In genomic region chr6:124930754-124931524, GRCm38 (mm10) we compare ENCODE assay signal across 8 mouse cellular contexts. TPM values are rescaled to one million over a fixed set of nuclear protein-coding genes. Genes with fewer than 3 reads are reported as not detected.
A peak's percentile ranks its signal among the peaks of the same experiment; 100 is the strongest.
DNase-seq lines count a peak whose midpoint lies in the region; ATAC-seq lines count a peak whose summit lies in the region.

Mlf2 (plus strand) TSS chr6:124931386.

- no peaks in the 10 kb centered on the region for H3K9me3 ChIP-seq in heart, embryonic 13.5 days
- H3K9me3 ChIP-seq in liver, embryonic 12.5 days (replicated peaks), result no peaks in the 10 kb centered on the region
- no peaks in the 10 kb centered on the region for H3K9me3 ChIP-seq in stomach, embryonic 15.5 days

- H3K4me2 ChIP-seq in heart, embryonic 13.5 days, result peak within 1 kb of the TSS; percentile 96
- H3K4me2 ChIP-seq in liver, embryonic 12.5 days, result peak within 1 kb of the TSS; percentile 86
- peak within 1 kb of the TSS; percentile 73 for H3K4me2 ChIP-seq in stomach, embryonic 15.5 days

- DNase-seq in CD4-positive helper T cell, adult 2 months (ENCODE audit: low read depth, low spot score), result peak; percentile 99
- DNase-seq in brain, embryonic 18.5 days (ENCODE audit: low read depth, low spot score), result peak; percentile 93
- DNase-seq in kidney, postnatal 10 days, result peak; percentile 99
- DNase-seq in natural killer cell, adult 2 months (ENCODE audit: low spot score in 2 of 2), result peak; percentile 96 to 97

- H3K4me3 ChIP-seq in heart, embryonic 13.5 days, result peak within 1 kb of the TSS; percentile 94
- peak within 1 kb of the TSS; percentile 96 for H3K4me3 ChIP-seq in liver, embryonic 12.5 days
- peak within 1 kb of the TSS; percentile 92 for H3K4me3 ChIP-seq in stomach, embryonic 15.5 days (replicated peaks)

- H3K27me3 ChIP-seq in heart, embryonic 13.5 days (replicated peaks), result no peaks in the 10 kb centered on the region
- no peaks in the 10 kb centered on the region for H3K27me3 ChIP-seq in liver, embryonic 12.5 days (replicated peaks)
- no peaks in the 10 kb centered on the region for H3K27me3 ChIP-seq in stomach, embryonic 15.5 days (replicated peaks)

- peak; percentile 85 for ATAC-seq in erythroid progenitor cell, adult 5-6 weeks (replicated peaks; ENCODE audit: low FRiP score, poor library complexity, severe bottlenecking)
- peak; percentile 88 for ATAC-seq in heart, embryonic 13.5 days (ENCODE audit: extremely low read depth, insufficient number of reproducible peaks, low FRiP score, low TSS enrichment)
- peak; percentile 90 for ATAC-seq in liver, embryonic 12.5 days
- ATAC-seq in stomach, embryonic 15.5 days (ENCODE audit: insufficient read depth, low FRiP score, low read depth), result peak; percentile 94

- under 1% methylated on average over 55 of the region's 64 CpGs for WGBS in heart, embryonic 13.5 days
- WGBS in liver, embryonic 12.5 days (ENCODE audit: insufficient replicate concordance), result under 1% methylated on average over 59 of the region's 64 CpGs
- under 1% methylated on average over 53 of the region's 64 CpGs for WGBS in stomach, embryonic 15.5 days

- H3K36me3 ChIP-seq in heart, embryonic 13.5 days, result peaks cover 35% of the 10 kb centered on the region
- H3K36me3 ChIP-seq in liver, embryonic 12.5 days, result peaks cover 33% of the 10 kb centered on the region
- peaks cover 18% of the 10 kb centered on the region; the same call in 1 of the 2 replicates for H3K36me3 ChIP-seq in stomach, embryonic 15.5 days

- H3K27ac ChIP-seq in heart, embryonic 13.5 days (replicated peaks), result peak within 1 kb of the TSS; percentile 98
- peak within 1 kb of the TSS; percentile 91 for H3K27ac ChIP-seq in liver, embryonic 12.5 days
- peak within 1 kb of the TSS; percentile 94 for H3K27ac ChIP-seq in stomach, embryonic 15.5 days

- H3K4me1 ChIP-seq in heart, embryonic 13.5 days, result peaks cover 29% of the 10 kb centered on the region
- peaks cover 39% of the 10 kb centered on the region for H3K4me1 ChIP-seq in liver, embryonic 12.5 days
- peaks cover 18% of the 10 kb centered on the region for H3K4me1 ChIP-seq in stomach, embryonic 15.5 days

- peak within 1 kb of the TSS; percentile 99 for H3K9ac ChIP-seq in heart, embryonic 13.5 days
- H3K9ac ChIP-seq in liver, embryonic 12.5 days, result peak within 1 kb of the TSS; percentile 97
- H3K9ac ChIP-seq in stomach, embryonic 15.5 days, result peak within 1 kb of the TSS; percentile 93

RNA-seq across cellular contexts. Expression of gene Mlf2, which starts in this region (rescaled TPM):
- 44.0 and 45.3 TPM in 2 replicates for total RNA-seq in erythroid progenitor cell, adult 5-6 weeks (2015; ENCODE audit: low replicate concordance)
- 18.5 and 42.2 TPM in 2 replicates for total RNA-seq in erythroid progenitor cell, adult 5-6 weeks (2017; ENCODE audit: low replicate concordance)
- polyA plus RNA-seq in heart, embryonic 13.5 days (2015; fragmentation: Nextera tagmentation; extraction: Ambion mirVana), result 288 and 320 TPM in 2 replicates
- 178 and 187 TPM in 2 replicates for polyA plus RNA-seq in liver, embryonic 12.5 days (2016; fragmentation: Nextera tagmentation; extraction: Ambion mirVana)
- polyA plus RNA-seq in stomach, embryonic 15.5 days (2015; fragmentation: Nextera tagmentation; extraction: Ambion mirVana), result 351 and 362 TPM in 2 replicates

Comparison
In these comparisons a context has a peak if more than half of its experiments do, and no peak if none do; other contexts are left out.
1. Peak in every context shown above with its lines: DNase-seq, ATAC-seq, H3K4me3 ChIP-seq and H3K27ac ChIP-seq.